ENCODE assay signal across 9 mouse cellular contexts in the genomic region with DNA sequence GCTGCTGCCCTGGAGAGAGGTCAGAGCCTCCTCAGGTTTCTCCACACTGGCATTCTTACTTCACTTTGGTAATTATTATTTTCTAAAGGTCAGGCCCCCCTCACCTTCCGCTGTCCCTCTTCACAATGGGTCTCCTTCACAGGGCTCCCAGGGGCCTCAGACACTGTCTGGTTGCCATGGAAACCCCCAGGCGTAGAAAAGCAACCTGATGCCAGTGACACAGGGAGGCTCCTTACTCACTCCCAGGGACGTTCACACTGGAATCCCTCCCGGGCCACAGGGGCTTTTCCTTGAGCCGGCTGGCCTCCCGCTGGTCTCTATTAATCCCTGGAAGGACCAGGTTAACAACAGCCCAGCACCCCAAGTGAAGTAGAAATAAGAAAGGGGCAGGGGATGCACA. TPM values are rescaled to one million over a fixed set of nuclear protein-coding genes. Genes with fewer than 3 reads are reported as not detected.
DNase-seq lines count a peak whose midpoint lies in the region; ATAC-seq lines count a peak whose summit lies in the region.
"Had no signal": no experiment of that assay in that cellular context is flagged by ENCODE, and none has a peak within 500 bp of the region (broad histone marks: within the 10 kb centered on the region; RNA-seq: fewer than 3 reads in every experiment).

No protein-coding gene starts in this region.

- peak; percentile 79 for ATAC-seq in kidney, embryonic 14.5 days (ENCODE audit: low FRiP score, low TSS enrichment)
- no peak for ATAC-seq in hindbrain, embryonic 16.5 days
- peak; percentile 30; the same call in 1 of the 2 replicates for ATAC-seq in neural tube, embryonic 13.5 days (ENCODE audit: low read depth)

- H3K27ac ChIP-seq in kidney, embryonic 14.5 days (ENCODE audit: low read depth, low read length) = peak overlapping the region; percentile 86
- peak overlapping the region; percentile 95 for H3K27ac ChIP-seq in embryonic facial prominence, embryonic 10.5 days (replicated peaks)
- no peak overlapping the region for H3K27ac ChIP-seq in hindbrain, embryonic 16.5 days (ENCODE audit: low read depth, low read length)
- H3K27ac ChIP-seq in neural tube, embryonic 13.5 days (replicated peaks) = peak overlapping the region; percentile 19

- 1% methylated on average over 6 of the region's 6 CpGs for WGBS in kidney, embryonic 14.5 days
- 0% methylated on average over 6 of the region's 6 CpGs for WGBS in embryonic facial prominence, embryonic 10.5 days
- 3% methylated on average over 6 of the region's 6 CpGs for WGBS in hindbrain, embryonic 16.5 days
- WGBS in neural tube, embryonic 13.5 days = 2% methylated on average over 6 of the region's 6 CpGs

- peaks cover 36% of the 10 kb centered on the region for H3K4me1 ChIP-seq in kidney, embryonic 14.5 days (ENCODE audit: control insufficient read depth, insufficient read depth, low read length)
- peaks cover 64% of the 10 kb centered on the region for H3K4me1 ChIP-seq in embryonic facial prominence, embryonic 10.5 days
- H3K4me1 ChIP-seq in hindbrain, embryonic 16.5 days (ENCODE audit: control insufficient read depth, insufficient read depth, low read depth, low read length) = peaks cover 41% of the 10 kb centered on the region
- peaks cover 54% of the 10 kb centered on the region for H3K4me1 ChIP-seq in neural tube, embryonic 13.5 days (replicated peaks)

- no peak overlapping the region for H3K9ac ChIP-seq in kidney, embryonic 14.5 days (ENCODE audit: low read depth, low read length)
- peak overlapping the region; percentile 41 for H3K9ac ChIP-seq in hindbrain, embryonic 16.5 days (ENCODE audit: low read depth, low read length)
- H3K9ac ChIP-seq in neural tube, embryonic 13.5 days = peak overlapping the region; percentile 43; the same call in 1 of the 2 replicates

- no peaks in the 10 kb centered on the region; the same call in 1 of the 2 replicates for H3K36me3 ChIP-seq in kidney, embryonic 14.5 days (ENCODE audit: control insufficient read depth, insufficient read depth, low read length)
- peaks cover 94% of the 10 kb centered on the region for H3K36me3 ChIP-seq in embryonic facial prominence, embryonic 10.5 days (replicated peaks)
- H3K36me3 ChIP-seq in hindbrain, embryonic 16.5 days (ENCODE audit: control insufficient read depth, insufficient read depth, low read length) = 0 out of 2 replicates have a peak, but pooled peaks cover 2% of the 10 kb centered on the region
- H3K36me3 ChIP-seq in neural tube, embryonic 13.5 days = peaks cover 35% of the 10 kb centered on the region

- no peak for DNase-seq in kidney, postnatal 25 days
- peak; percentile 95 for DNase-seq in embryonic facial prominence, embryonic 10.5 days (ENCODE audit: low spot score)
- DNase-seq in adrenal gland, postnatal 36 days = no peak
- DNase-seq in heart, postnatal 10 days = no peak
- DNase-seq in layer of hippocampus, postnatal 36 days = no peak

- H3K4me3 ChIP-seq in kidney, embryonic 14.5 days (ENCODE audit: low read length) = no peak overlapping the region
- H3K4me3 ChIP-seq in embryonic facial prominence, embryonic 10.5 days = peak overlapping the region; percentile 44
- H3K4me3 ChIP-seq in hindbrain, embryonic 16.5 days (ENCODE audit: low read length) = no peak overlapping the region
- no peak overlapping the region for H3K4me3 ChIP-seq in neural tube, embryonic 13.5 days

- no peaks in the 10 kb centered on the region for H3K9me3 ChIP-seq in kidney, embryonic 14.5 days (ENCODE audit: control insufficient read depth, low read length)
- no peaks in the 10 kb centered on the region for H3K9me3 ChIP-seq in embryonic facial prominence, embryonic 10.5 days
- peaks cover 2% of the 10 kb centered on the region for H3K9me3 ChIP-seq in hindbrain, embryonic 16.5 days (ENCODE audit: control insufficient read depth, low read length)
- H3K9me3 ChIP-seq in neural tube, embryonic 13.5 days = no peaks in the 10 kb centered on the region

- intact Hi-C loops in heart, postnatal 10 days (cut with DNase I) = no loop called here

- peak overlapping the region; percentile 26 for H3K4me2 ChIP-seq in kidney, embryonic 14.5 days (replicated peaks; ENCODE audit: low read depth, low read length)
- H3K4me2 ChIP-seq in hindbrain, embryonic 16.5 days (ENCODE audit: low read length) = peak overlapping the region; percentile 43
- H3K4me2 ChIP-seq in neural tube, embryonic 13.5 days = peak overlapping the region; percentile 44

- H3K27me3 ChIP-seq in kidney, embryonic 14.5 days (ENCODE audit: control insufficient read depth, insufficient read depth, low read length) = no peaks in the 10 kb centered on the region
- no peaks in the 10 kb centered on the region for H3K27me3 ChIP-seq in embryonic facial prominence, embryonic 10.5 days (replicated peaks; ENCODE audit: low read depth, poor library complexity, severe bottlenecking)
- no peaks in the 10 kb centered on the region for H3K27me3 ChIP-seq in hindbrain, embryonic 16.5 days (replicated peaks; ENCODE audit: control insufficient read depth, insufficient read depth, low read length)
- no peaks in the 10 kb centered on the region for H3K27me3 ChIP-seq in neural tube, embryonic 13.5 days

RNA-seq across cellular contexts. Expression of a gene that starts 14.4 kb away (rescaled TPM):
- polyA plus RNA-seq in kidney, embryonic 14.5 days (2014; fragmentation: Nextera tagmentation; extraction: Ambion mirVana) = 13.8 and 23.9 TPM in 2 replicates
- polyA plus RNA-seq in embryonic facial prominence, embryonic 10.5 days (2016; fragmentation: Nextera tagmentation; extraction: Ambion mirVana) = 271 and 282 TPM in 2 replicates
- 11.9 and 43.4 TPM in 2 replicates for polyA plus RNA-seq in hindbrain, embryonic 16.5 days (2015; fragmentation: Nextera tagmentation; extraction: Ambion mirVana)
- polyA plus RNA-seq in neural tube, embryonic 13.5 days (2015; fragmentation: Nextera tagmentation; extraction: Ambion mirVana) = 67.1 and 89.2 TPM in 2 replicates
- total RNA-seq in adrenal gland, postnatal 36 days (2021) = not detected
- total RNA-seq in heart, postnatal 10 days (2021) = under 1 TPM; 0.62 to 0.84 TPM
- total RNA-seq in layer of hippocampus, postnatal 36 days (2021) = under 1 TPM; 0.47 to 0.48 TPM
- total RNA-seq: megakaryocyte, adult 5-6 weeks had no signal

RNA-seq across cellular contexts. Expression of a gene that starts 26.1 kb away (rescaled TPM):
- polyA plus RNA-seq in kidney, embryonic 14.5 days (2014; fragmentation: Nextera tagmentation; extraction: Ambion mirVana) = 40.9 and 44.9 TPM in 2 replicates
- polyA plus RNA-seq in embryonic facial prominence, embryonic 10.5 days (2016; fragmentation: Nextera tagmentation; extraction: Ambion mirVana) = 36.0 and 38.1 TPM in 2 replicates
- 58.3 and 60.6 TPM in 2 replicates for polyA plus RNA-seq in hindbrain, embryonic 16.5 days (2015; fragmentation: Nextera tagmentation; extraction: Ambion mirVana)
- 45.0 and 49.3 TPM in 2 replicates for polyA plus RNA-seq in neural tube, embryonic 13.5 days (2015; fragmentation: Nextera tagmentation; extraction: Ambion mirVana)
- 10 to 100 TPM; 50.6 to 61.7 TPM for total RNA-seq in adrenal gland, postnatal 36 days (2021)
- 10 to 100 TPM; 16.6 to 20.9 TPM for total RNA-seq in heart, postnatal 10 days (2021)
- 10 to 100 TPM; 29.1 to 30.4 TPM for total RNA-seq in layer of hippocampus, postnatal 36 days (2021)
